Comparison of ENCODE assay signal across 22 mouse cellular contexts in genomic region chr17:86206289-86206688, GRCm38 (mm10). TPM values are rescaled to one million over a fixed set of nuclear protein-coding genes. Genes with fewer than 3 reads are reported as not detected.
DNase-seq lines count a peak whose midpoint lies in the region; ATAC-seq and TF ChIP-seq lines count a peak whose summit lies in the region.
"Had no signal": no experiment of that assay in that cellular context is flagged by ENCODE, and none has a peak within 500 bp of the region (broad histone marks: within the 10 kb centered on the region; RNA-seq: fewer than 3 reads in every experiment).

No protein-coding gene starts in this region.

- no peaks in the 10 kb centered on the region for H3K9me3 ChIP-seq in heart, embryonic 11.5 days (replicated peaks; ENCODE audit: control insufficient read depth, low read length)
- H3K9me3 ChIP-seq in forebrain, embryonic 15.5 days, result no peaks in the 10 kb centered on the region
- H3K9me3 ChIP-seq: embryonic facial prominence, embryonic 12.5 days; heart, embryonic 13.5 days; hindbrain, embryonic 13.5 days; midbrain, embryonic 12.5 days; neural tube, embryonic 12.5 days had no signal

- TF ChIP-seq CTCF in layer of hippocampus, adult 2 months (conservative IDR thresholded peaks at IDR 0.05), result no peak

- H3K36me3 ChIP-seq in heart, embryonic 11.5 days (ENCODE audit: control insufficient read depth, insufficient read depth, low read length), result no peaks in the 10 kb centered on the region
- H3K36me3 ChIP-seq in forebrain, embryonic 15.5 days, result no peaks in the 10 kb centered on the region
- H3K36me3 ChIP-seq: embryonic facial prominence, embryonic 12.5 days; heart, embryonic 13.5 days; hindbrain, embryonic 13.5 days; midbrain, embryonic 12.5 days; neural tube, embryonic 12.5 days had no signal

- no peak overlapping the region for H3K4me3 ChIP-seq in layer of hippocampus, adult 2 months
- no peak overlapping the region for H3K4me3 ChIP-seq in heart, embryonic 11.5 days (ENCODE audit: low read depth, low read length)
- no peak overlapping the region for H3K4me3 ChIP-seq in forebrain, embryonic 15.5 days
- H3K4me3 ChIP-seq: embryonic facial prominence, embryonic 12.5 days; heart, embryonic 13.5 days; hindbrain, embryonic 13.5 days; midbrain, embryonic 12.5 days; neural tube, embryonic 12.5 days had no signal

- DNase-seq in layer of hippocampus, adult 2 months (ENCODE audit: low spot score in 2 of 2), result no peak
- no peak for DNase-seq in layer of hippocampus, adult 11-12 months (ENCODE audit: low spot score)
- DNase-seq in T-cell, adult 2 months (ENCODE audit: low spot score), result peak; percentile 20
- DNase-seq in induced T-regulatory cell, adult 2 months (ENCODE audit: low read depth), result peak; percentile 8
- DNase-seq in adrenal gland, postnatal 25 days, result no peak
- DNase-seq: adrenal gland, postnatal 36 days; cerebellum, adult 11-12 months; cerebellum, postnatal 14 days; kidney, adult 8-10 months; kidney, postnatal 10 days; layer of hippocampus, postnatal 36 days; lung, postnatal 4 days; right cerebral cortex, postnatal 4 days; thymus, adult 2 months; thymus, postnatal 4 days had no signal

- WGBS in heart, embryonic 11.5 days (ENCODE audit: insufficient replicate concordance), result 87% methylated on average over 8 of the region's 8 CpGs
- WGBS in forebrain, embryonic 15.5 days, result 96% methylated on average over 8 of the region's 8 CpGs

- no peak overlapping the region for H3K9ac ChIP-seq in heart, embryonic 11.5 days (ENCODE audit: low read depth, low read length)
- H3K9ac ChIP-seq in forebrain, embryonic 15.5 days (replicated peaks), result no peak overlapping the region
- H3K9ac ChIP-seq: embryonic facial prominence, embryonic 12.5 days; heart, embryonic 13.5 days; hindbrain, embryonic 13.5 days; midbrain, embryonic 12.5 days; neural tube, embryonic 12.5 days had no signal

- no peaks in the 10 kb centered on the region for H3K27me3 ChIP-seq in heart, embryonic 11.5 days (ENCODE audit: control insufficient read depth, insufficient read depth, low read length)
- no peaks in the 10 kb centered on the region for H3K27me3 ChIP-seq in forebrain, embryonic 15.5 days
- H3K27me3 ChIP-seq: embryonic facial prominence, embryonic 12.5 days; heart, embryonic 13.5 days; hindbrain, embryonic 13.5 days; midbrain, embryonic 12.5 days; neural tube, embryonic 12.5 days had no signal

- ATAC-seq in heart, embryonic 11.5 days (replicated peaks; ENCODE audit: insufficient number of reproducible peaks, low FRiP score, low TSS enrichment), result no peak
- ATAC-seq in forebrain, embryonic 15.5 days (replicated peaks), result no peak

- H3K4me2 ChIP-seq in heart, embryonic 11.5 days, result no peak overlapping the region
- H3K4me2 ChIP-seq in forebrain, embryonic 15.5 days (replicated peaks), result no peak overlapping the region
- H3K4me2 ChIP-seq: embryonic facial prominence, embryonic 12.5 days; heart, embryonic 13.5 days; hindbrain, embryonic 13.5 days; midbrain, embryonic 12.5 days; neural tube, embryonic 12.5 days had no signal

- peak overlapping the region; percentile 36; the same call in 1 of the 2 replicates for H3K27ac ChIP-seq in layer of hippocampus, adult 2 months
- no peak overlapping the region for H3K27ac ChIP-seq in heart, embryonic 11.5 days (ENCODE audit: low read depth, low read length)
- no peak overlapping the region for H3K27ac ChIP-seq in forebrain, embryonic 15.5 days (replicated peaks)
- H3K27ac ChIP-seq: embryonic facial prominence, embryonic 12.5 days; heart, embryonic 13.5 days; hindbrain, embryonic 13.5 days; midbrain, embryonic 12.5 days; neural tube, embryonic 12.5 days had no signal

- H3K4me1 ChIP-seq in heart, embryonic 11.5 days (ENCODE audit: control insufficient read depth, insufficient read depth, low read length), result peaks cover 59% of the 10 kb centered on the region
- H3K4me1 ChIP-seq in forebrain, embryonic 15.5 days, result peaks cover 11% of the 10 kb centered on the region

RNA-seq across cellular contexts. Expression of gene Prkce, which starts 38.7 kb away (rescaled TPM):
- total RNA-seq in layer of hippocampus, adult 2 months (2021), result 100 to 1,000 TPM; 422 to 451 TPM
- 22.8 and 25.8 TPM in 2 replicates for total RNA-seq in adrenal gland, postnatal 25 days (2021)
- polyA plus RNA-seq in heart, embryonic 11.5 days (2014; fragmentation: Nextera tagmentation; extraction: Ambion mirVana), result 12.8 TPM in 2 replicates
- polyA plus RNA-seq in forebrain, embryonic 15.5 days (2015; fragmentation: Nextera tagmentation; extraction: Ambion mirVana), result 42.6 and 45.4 TPM in 2 replicates

Comparison
In these comparisons a context has a peak if more than half of its experiments do, and no peak if none do; other contexts are left out.
1. DNase-seq: peak in T-cell, adult 2 months (single experiment) and induced T-regulatory cell, adult 2 months (single experiment); none in layer of hippocampus, adult 2 months (0 of 2), layer of hippocampus, adult 11-12 months (single experiment) and adrenal gland, postnatal 25 days (single experiment).
2. RNA of gene Prkce, which starts 38.7 kb away (total RNA-seq): 422 to 451 TPM in layer of hippocampus, adult 2 months; 22.8 to 25.8 TPM in adrenal gland, postnatal 25 days; every median in the first group is over 10 times any median in the second.